In the genomic region with DNA sequence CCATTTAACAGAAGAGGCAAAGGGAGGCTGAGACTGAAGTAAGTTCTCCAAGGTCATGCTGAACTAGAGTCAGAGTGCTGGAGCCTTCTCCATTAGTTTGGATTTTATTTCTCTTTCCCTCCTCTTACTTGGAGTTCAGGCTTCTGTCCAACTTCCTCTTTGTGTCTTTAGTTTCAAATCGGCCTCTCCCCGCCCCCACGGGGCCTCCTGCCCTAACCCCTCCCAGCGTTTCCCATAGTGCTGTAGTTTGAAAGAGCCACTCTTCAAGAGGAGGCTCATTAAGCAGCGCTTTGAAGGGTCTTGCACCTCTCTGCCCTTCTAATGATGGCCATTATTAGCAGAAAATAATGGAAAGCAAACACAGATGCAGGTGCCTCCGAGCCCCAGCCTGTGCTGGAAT, we compare ENCODE assay signal across 10 mouse cellular contexts. TPM values are rescaled to one million over a fixed set of nuclear protein-coding genes. Genes with fewer than 3 reads are reported as not detected.
DNase-seq lines count a peak whose midpoint lies in the region; ATAC-seq and TF ChIP-seq lines count a peak whose summit lies in the region.
"Had no signal": no experiment of that assay in that cellular context is flagged by ENCODE, and none has a peak within 500 bp of the region (broad histone marks: within the 10 kb centered on the region; RNA-seq: fewer than 3 reads in every experiment).

No protein-coding gene starts in this region.

- no peaks in the 10 kb centered on the region for H3K27me3 ChIP-seq in liver, embryonic 15.5 days
- H3K27me3 ChIP-seq in stomach, embryonic 14.5 days (ENCODE audit: control insufficient read depth, insufficient read depth, low read length), result no peaks in the 10 kb centered on the region
- no peaks in the 10 kb centered on the region for H3K27me3 ChIP-seq in cerebellum, adult 2 months (ENCODE audit: control insufficient read depth, insufficient read depth, low read length)
- H3K27me3 ChIP-seq: embryonic facial prominence, embryonic 15.5 days had no signal

- peaks cover 38% of the 10 kb centered on the region for H3K4me1 ChIP-seq in liver, embryonic 15.5 days (replicated peaks)
- H3K4me1 ChIP-seq in stomach, embryonic 14.5 days (ENCODE audit: control insufficient read depth, insufficient read depth, low read length), result no peaks in the 10 kb centered on the region; the same call in 1 of the 2 replicates
- peaks cover 50% of the 10 kb centered on the region for H3K4me1 ChIP-seq in cerebellum, adult 2 months (ENCODE audit: control insufficient read depth, insufficient read depth, low read length)

- TF ChIP-seq CTCF in cerebellum, adult 2 months (IDR thresholded peaks at IDR 0.05; ENCODE audit: borderline replicate concordance, insufficient read depth, low read depth, low read length), result no peak

- peak; percentile 41 for DNase-seq in adrenal gland, postnatal 10 days
- no peak for DNase-seq in adrenal gland, adult 8-10 months
- DNase-seq in thymus, postnatal 4 days, result peak; percentile 42
- no peak for DNase-seq in thymus, adult 18-20 months
- DNase-seq in cerebellum, adult 2 months, result no peak

- no peak for TF ChIP-seq POLR2A in cerebellum, adult 2 months (IDR thresholded peaks at IDR 0.05; ENCODE audit: borderline replicate concordance, insufficient read depth, low read length)

- peak; percentile 73 to 77 for ATAC-seq in hematopoietic stem cell, adult 5-6 weeks (replicated peaks in 1 of 2; ENCODE audit: insufficient read depth in 1 of 2, low FRiP score in 2 of 2, low TSS enrichment in 1 of 2, low read depth in 1 of 2, poor library complexity in 2 of 2, severe bottlenecking in 2 of 2)
- no peak for ATAC-seq in liver, embryonic 15.5 days (ENCODE audit: insufficient read depth)
- peak; percentile 35; the same call in 1 of the 2 replicates for ATAC-seq in stomach, embryonic 14.5 days (ENCODE audit: insufficient number of reproducible peaks, insufficient read depth, low FRiP score, low read depth)

- H3K9me3 ChIP-seq in liver, embryonic 15.5 days (replicated peaks), result no peaks in the 10 kb centered on the region
- H3K9me3 ChIP-seq in stomach, embryonic 14.5 days (ENCODE audit: control insufficient read depth, low read depth, low read length), result no peaks in the 10 kb centered on the region
- H3K9me3 ChIP-seq: embryonic facial prominence, embryonic 15.5 days had no signal

- H3K4me2 ChIP-seq in liver, embryonic 15.5 days, result peak overlapping the region; percentile 25
- H3K4me2 ChIP-seq in stomach, embryonic 14.5 days (replicated peaks; ENCODE audit: low read depth, low read length), result no peak overlapping the region
- H3K4me2 ChIP-seq: embryonic facial prominence, embryonic 15.5 days had no signal

- 21% methylated on average over 6 of the region's 6 CpGs for WGBS in liver, embryonic 15.5 days (ENCODE audit: insufficient replicate concordance)
- WGBS in stomach, embryonic 14.5 days, result 37% methylated on average over 6 of the region's 6 CpGs
- WGBS in cerebellum, adult 2 months, result 53% methylated on average over 6 of the region's 6 CpGs

- H3K4me3 ChIP-seq in liver, embryonic 15.5 days (replicated peaks), result 0 out of 2 replicates have a peak overlapping the region, but pooled peaks have one; percentile 1
- no peak overlapping the region for H3K4me3 ChIP-seq in stomach, embryonic 14.5 days (ENCODE audit: low read depth, low read length)
- H3K4me3 ChIP-seq in cerebellum, adult 2 months (replicated peaks; ENCODE audit: insufficient read depth, low read depth, low read length), result no peak overlapping the region
- H3K4me3 ChIP-seq: embryonic facial prominence, embryonic 15.5 days had no signal

- H3K36me3 ChIP-seq in liver, embryonic 15.5 days (replicated peaks), result peaks cover 95% of the 10 kb centered on the region
- no peaks in the 10 kb centered on the region for H3K36me3 ChIP-seq in stomach, embryonic 14.5 days (ENCODE audit: control insufficient read depth, insufficient read depth, low read length)
- H3K36me3 ChIP-seq: embryonic facial prominence, embryonic 15.5 days had no signal

- H3K27ac ChIP-seq in liver, embryonic 15.5 days (replicated peaks), result peak overlapping the region; percentile 14; the same call in 1 of the 2 replicates
- 0 out of 2 replicates have a peak overlapping the region, but pooled peaks have one; percentile 49 for H3K27ac ChIP-seq in stomach, embryonic 14.5 days (ENCODE audit: low read length)
- no peak overlapping the region for H3K27ac ChIP-seq in cerebellum, adult 2 months (ENCODE audit: insufficient read depth, low read length)
- H3K27ac ChIP-seq: embryonic facial prominence, embryonic 15.5 days; liver, embryonic 14.5 days had no signal

- no peak overlapping the region for H3K9ac ChIP-seq in liver, embryonic 15.5 days
- H3K9ac ChIP-seq in stomach, embryonic 14.5 days (replicated peaks; ENCODE audit: low read depth, low read length), result no peak overlapping the region
- H3K9ac ChIP-seq: embryonic facial prominence, embryonic 15.5 days; liver, embryonic 14.5 days had no signal

RNA-seq across cellular contexts. Expression of a gene that starts 59.2 kb away (rescaled TPM):
- total RNA-seq in adrenal gland, postnatal 10 days (2021), result 1 to 10 TPM; 9.0 to 9.5 TPM
- 10 to 100 TPM; 27.8 to 76.4 (median 46.5) TPM for total RNA-seq in adrenal gland, adult 8-10 months (2022)
- not detected in 2 replicates for total RNA-seq in hematopoietic stem cell, adult 5-6 weeks (2017)
- polyA plus RNA-seq in liver, embryonic 15.5 days (2015; fragmentation: Nextera tagmentation; extraction: Ambion mirVana), result not detected in 2 replicates
- polyA plus RNA-seq in stomach, embryonic 14.5 days (2014; fragmentation: Nextera tagmentation; extraction: Ambion mirVana), result 0.14 and 0.69 TPM in 2 replicates
- 0.07 TPM in 1 of 2 replicates, not detected in the other for polyA plus RNA-seq in cerebellum, adult 2 months (2012; rRNA removed)
- polyA plus RNA-seq: embryonic facial prominence, embryonic 15.5 days; liver, embryonic 14.5 days had no signal

Comparison
In these comparisons a context has a peak if more than half of its experiments do, and no peak if none do; other contexts are left out.
1. DNase-seq: peak in adrenal gland, postnatal 10 days (single experiment) and thymus, postnatal 4 days (single experiment); none in adrenal gland, adult 8-10 months (single experiment), thymus, adult 18-20 months (0 of 2) and cerebellum, adult 2 months (0 of 2).